Mouse (Mus musculus): ENCODE results near the gene Stk17b. TPM values are rescaled to one million over a fixed set of nuclear protein-coding genes. Genes with fewer than 3 reads are reported as not detected.
"Not testable (repeated sequence)": the region's sequence is repeated elsewhere in the genome, so short reads cannot be mapped to it uniquely, and the experiment has no call there.

Stk17b gene
- polyA plus RNA-seq, 2 experiments from 2014 or later, result 437 to 475 TPM

DNA sequence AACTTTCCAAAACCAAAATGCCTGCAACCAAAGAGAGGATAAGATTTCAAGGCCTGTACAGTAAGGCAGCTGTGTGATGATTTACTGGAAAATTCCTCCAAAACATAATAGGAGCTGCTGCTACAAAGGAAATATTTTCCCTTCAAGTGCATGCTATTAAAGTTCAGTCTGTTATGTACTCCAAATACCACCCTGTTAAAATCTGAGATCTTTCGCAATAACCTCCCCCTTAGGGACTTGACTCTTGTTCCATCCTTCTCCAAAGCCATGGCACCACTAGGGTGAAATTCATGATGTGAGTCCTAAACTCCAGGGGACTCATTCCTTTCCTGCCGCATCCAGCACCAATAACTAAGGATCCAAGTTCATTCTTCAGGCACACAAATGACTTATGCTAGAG, 58.1 kb downstream of the Stk17b start:
- ATAC-seq, result no peak

DNA sequence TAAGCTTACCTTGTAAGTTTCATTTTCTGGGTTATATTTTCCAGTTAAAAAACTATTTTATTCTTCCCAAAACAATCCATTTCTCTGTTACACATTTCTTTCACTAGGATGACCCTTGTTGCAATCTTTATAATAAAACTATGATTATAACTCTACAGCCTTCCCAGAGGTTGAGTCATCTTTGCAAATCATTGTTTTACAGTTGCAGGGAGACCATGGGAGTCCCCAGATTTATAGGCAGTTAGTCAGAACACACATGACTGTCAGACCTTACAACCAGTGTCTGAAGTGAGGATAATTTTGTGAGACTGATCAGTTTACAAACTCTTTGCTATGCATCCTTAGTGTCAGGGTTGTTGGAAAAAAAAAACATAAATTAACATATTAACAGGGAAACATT, 63.7 kb downstream of the Stk17b start:
- ATAC-seq, result no peak

DNA sequence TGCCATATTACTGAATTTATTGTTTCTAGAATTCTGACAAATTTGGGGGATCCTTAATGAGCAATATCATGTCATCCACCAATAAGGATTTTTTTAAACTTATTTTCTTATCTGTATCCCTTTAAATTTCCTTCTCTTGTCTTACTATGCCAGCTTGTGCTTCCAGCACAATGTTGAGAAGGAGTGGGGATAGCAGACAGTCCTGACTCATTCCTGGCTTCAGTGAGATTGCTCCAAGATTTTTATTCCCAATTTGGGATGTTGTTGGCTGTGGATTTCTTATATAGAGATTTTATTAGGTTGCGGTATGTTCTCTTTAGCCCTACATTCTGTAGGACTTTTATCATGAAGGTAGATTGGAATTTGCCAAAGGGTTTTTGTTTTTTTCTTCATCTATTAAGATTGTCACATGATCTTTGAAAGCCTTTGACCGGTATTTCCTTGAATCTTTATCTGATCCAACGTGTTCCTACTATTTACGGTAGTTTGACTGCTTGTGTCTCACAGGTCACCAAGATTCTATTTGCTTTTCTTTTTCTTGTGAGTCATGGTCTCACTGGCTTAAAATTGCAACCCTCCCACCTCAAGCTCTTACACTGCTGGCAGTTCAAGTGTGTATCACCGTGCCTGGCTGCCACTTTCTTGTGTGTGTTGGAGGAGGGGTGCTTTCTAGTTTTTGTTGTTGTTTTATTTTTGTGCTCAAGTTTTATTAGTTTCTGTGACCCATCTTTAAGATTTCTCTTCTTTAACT, 64.2 kb downstream of the Stk17b start:
- ATAC-seq, result no peak

DNA sequence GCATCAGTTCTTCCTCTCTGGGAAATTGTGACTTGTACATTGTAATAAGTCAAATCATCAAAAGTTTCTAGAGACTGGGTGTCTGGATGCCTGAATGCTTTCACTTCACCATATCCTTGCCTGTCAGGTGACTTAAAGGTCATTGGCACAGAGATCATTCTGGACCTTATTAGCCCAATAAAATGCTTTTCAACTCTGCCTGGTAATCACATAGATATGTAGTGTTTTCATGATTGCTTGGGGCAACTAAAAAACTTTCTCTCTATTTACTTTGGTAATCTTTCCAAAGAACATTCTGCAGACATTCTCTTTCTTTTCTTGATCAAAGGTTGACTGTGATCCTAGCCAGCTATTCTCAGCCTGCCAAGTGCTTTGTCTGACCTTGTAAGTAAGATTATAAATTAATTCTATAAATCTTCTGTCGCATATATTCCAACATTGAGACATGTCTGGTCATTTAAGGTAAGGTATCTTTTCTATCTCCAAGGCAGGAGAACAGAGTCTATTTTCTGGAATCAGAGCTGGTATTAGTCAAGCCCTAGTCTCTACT, 69.0 kb downstream of the Stk17b start:
- no peak for ATAC-seq

DNA sequence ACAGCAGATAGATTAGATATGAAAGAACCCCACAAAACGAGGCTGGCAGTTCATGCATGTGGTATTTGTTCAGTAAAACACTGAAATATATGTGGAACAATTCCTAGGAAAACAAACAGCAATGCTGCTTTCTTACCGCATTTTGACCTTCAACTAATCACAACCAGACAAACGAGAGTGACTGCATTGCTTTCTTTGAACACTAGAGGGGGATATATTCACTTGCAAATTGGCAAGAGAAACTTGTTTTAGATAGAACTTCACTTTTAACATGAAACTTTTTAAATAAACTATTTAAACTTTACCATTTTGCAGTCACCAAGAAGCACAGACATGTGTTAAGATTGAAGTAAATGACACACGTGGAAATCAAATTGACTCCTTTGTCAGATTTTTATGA, 69.6 kb downstream of the Stk17b start:
- no peak for ATAC-seq

DNA sequence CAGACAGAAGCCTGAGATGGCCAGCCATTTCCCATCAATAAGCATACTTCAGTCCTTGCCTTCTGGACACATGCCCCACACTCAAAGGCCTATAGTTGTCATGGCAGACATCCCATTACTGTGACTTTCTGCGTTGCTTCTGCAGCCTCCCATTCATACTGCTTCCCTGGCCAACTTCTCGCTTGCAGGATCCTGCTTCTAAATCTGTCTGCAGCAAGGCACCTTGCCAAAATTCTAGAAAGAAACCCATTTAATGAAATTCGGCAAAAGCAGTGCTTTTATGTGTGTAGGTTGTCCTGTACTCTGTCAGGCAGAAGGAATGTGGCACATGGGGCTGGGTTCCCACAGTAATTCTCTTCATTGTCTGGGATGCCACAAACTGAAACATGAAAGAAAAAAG, 71.6 kb downstream of the Stk17b start:
- not testable (repeated sequence) for ATAC-seq

DNA sequence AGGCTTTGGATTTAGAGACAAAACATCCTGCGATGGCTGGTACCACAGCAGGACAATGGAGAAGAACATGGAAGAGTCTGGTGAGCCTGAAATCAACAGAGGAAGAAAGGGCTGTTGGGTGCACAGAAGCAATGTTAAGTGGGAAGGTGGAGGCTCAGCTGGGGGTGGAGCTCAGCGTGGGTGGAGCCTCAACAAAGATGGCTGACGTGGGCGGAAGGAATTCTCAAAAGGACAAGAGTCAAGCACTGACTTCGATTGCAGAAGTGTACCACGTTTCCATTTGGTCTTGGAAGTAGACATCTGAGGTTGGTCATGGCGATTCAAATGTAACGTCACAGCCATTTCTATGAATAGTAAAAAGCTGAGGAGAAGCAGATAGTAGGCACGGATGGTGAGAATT, 74.0 kb downstream of the Stk17b start:
- no peak for ATAC-seq

DNA sequence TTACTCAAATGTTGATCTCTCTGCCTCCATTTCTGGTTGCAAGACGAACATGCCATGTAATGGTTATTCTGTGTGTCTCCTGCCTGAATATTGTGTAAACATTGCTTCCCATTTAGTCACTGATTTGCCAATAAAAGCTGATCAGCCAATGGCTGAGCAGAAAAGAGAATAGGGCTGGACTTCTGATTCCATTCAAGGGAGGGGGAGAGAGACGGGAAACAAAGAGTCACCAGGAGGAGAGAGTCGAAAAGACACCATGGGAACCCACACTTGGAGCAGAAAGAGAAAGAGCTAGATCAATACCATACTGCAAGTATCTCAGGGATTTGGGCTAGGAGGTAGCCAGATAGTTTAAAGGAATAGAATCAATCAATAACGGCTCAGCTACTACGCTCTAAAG, 75.4 kb downstream of the Stk17b start:
- ATAC-seq, result not testable (repeated sequence)

DNA sequence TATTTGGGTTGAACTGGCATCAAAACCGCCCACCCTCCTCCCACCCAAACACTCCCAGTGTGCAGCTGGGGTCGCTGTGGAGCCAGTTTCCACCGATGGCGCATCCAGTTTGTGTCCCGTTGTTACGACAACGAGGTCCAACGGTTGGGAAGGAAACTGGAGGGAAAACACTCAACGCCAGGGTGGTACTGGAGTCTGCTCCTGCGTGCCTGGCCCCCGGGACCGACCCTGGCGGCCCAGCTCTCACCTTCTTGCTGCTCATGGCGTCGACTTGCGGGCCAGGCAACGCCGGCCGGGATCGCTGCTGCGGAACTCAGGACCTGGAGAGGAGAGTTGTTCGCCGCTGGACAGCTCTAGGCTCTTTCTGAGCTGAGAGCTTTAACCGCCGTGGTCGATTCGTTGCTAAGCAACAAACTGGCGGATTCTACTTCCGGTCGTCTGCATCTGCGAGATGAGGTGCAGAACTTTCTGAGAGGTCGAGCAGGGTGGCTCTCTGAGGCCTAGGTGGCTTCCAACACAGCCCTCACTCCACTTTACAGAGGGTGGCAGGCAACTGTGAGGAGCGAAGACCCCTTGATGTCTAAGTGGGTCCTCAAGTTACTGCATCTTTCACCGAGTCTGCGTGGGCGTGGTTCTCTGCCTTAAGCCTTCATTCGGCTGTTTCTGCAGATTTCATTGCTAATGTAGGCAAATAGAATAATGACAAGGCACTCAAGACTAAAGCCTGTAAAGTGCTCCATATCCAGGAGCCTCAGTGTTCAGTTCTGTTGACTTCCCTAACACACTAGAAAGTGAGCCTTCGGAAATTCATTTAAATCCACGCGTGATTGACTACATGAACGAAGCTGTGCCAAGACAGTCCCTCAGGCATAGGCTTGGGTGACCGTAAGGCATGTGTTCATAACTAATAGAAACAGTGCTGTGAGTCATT, 78.3 kb downstream of the Stk17b start, which contains the start of gene Dnah7a:
Gene Dnah7a (minus strand): TSS at position 354 of the 931 bp plus-strand sequence.
- peak; percentile 80 for ATAC-seq

Other genes with a start within 250 kb of the Stk17b start
- 1 to 10 TPM; 1.4 to 2.5 TPM for gene Dnah7a, start 78.4 kb downstream of the Stk17b start, polyA plus RNA-seq (2017; shearing (Covaris generic))